8 mouse cellular contexts compared by ENCODE assay signal in genomic region chr1:179237989-179238388, GRCm38 (mm10).
DNase-seq lines count a peak whose midpoint lies in the region; ATAC-seq and TF ChIP-seq lines count a peak whose summit lies in the region.

No protein-coding gene starts in this region.

- no peaks in the 10 kb centered on the region for H3K9me3 ChIP-seq in stomach, postnatal 0 days (ENCODE audit: control insufficient read depth, low read length)
- H3K9me3 ChIP-seq in heart, embryonic 12.5 days (replicated peaks): no peaks in the 10 kb centered on the region

- no peaks in the 10 kb centered on the region for H3K4me1 ChIP-seq in stomach, postnatal 0 days (replicated peaks; ENCODE audit: control insufficient read depth, insufficient read depth)
- no peaks in the 10 kb centered on the region for H3K4me1 ChIP-seq in heart, embryonic 12.5 days (replicated peaks)

- TF ChIP-seq EP300 in stomach, postnatal 0 days (optimal IDR thresholded peaks at IDR 0.05): no peak

- no peak for ATAC-seq in stomach, postnatal 0 days (ENCODE audit: low FRiP score, low TSS enrichment)
- no peak for ATAC-seq in heart, embryonic 12.5 days (ENCODE audit: insufficient number of reproducible peaks, low FRiP score)

- 58% methylated on average over 7 of the region's 7 CpGs for WGBS in stomach, postnatal 0 days
- 51% methylated on average over 7 of the region's 7 CpGs for WGBS in heart, embryonic 12.5 days

- H3K4me3 ChIP-seq in stomach, postnatal 0 days (ENCODE audit: low read depth, low read length): no peak overlapping the region
- H3K4me3 ChIP-seq in heart, embryonic 12.5 days: no peak overlapping the region

- no peak overlapping the region for H3K4me2 ChIP-seq in stomach, postnatal 0 days (replicated peaks; ENCODE audit: low read depth)
- no peak overlapping the region for H3K4me2 ChIP-seq in heart, embryonic 12.5 days

- DNase-seq in heart, adult 11 months: peak; percentile 74
- no peak for DNase-seq in heart, adult 9 months (ENCODE audit: low spot score in 2 of 2)
- DNase-seq in retina, postnatal 1 day: peak; percentile 29
- no peak for DNase-seq in retina, embryonic 14.5 days (ENCODE audit: low spot score)
- DNase-seq in c-Kit-positive CD71-negative TER-119-negative erythroid progenitor cells, embryonic 14.5 days (ENCODE audit: low read depth): peak; percentile 13
- DNase-seq in stomach, postnatal 0 days (ENCODE audit: low spot score): no peak
- no peak for DNase-seq in gastrocnemius, postnatal 14 days

- H3K9ac ChIP-seq in stomach, postnatal 0 days (ENCODE audit: low read length): no peak overlapping the region
- no peak overlapping the region for H3K9ac ChIP-seq in heart, embryonic 12.5 days

- H3K36me3 ChIP-seq in stomach, postnatal 0 days (ENCODE audit: control insufficient read depth, insufficient read depth, low read length): no peaks in the 10 kb centered on the region
- no peaks in the 10 kb centered on the region for H3K36me3 ChIP-seq in heart, embryonic 12.5 days

- no peaks in the 10 kb centered on the region for H3K27me3 ChIP-seq in stomach, postnatal 0 days (ENCODE audit: control insufficient read depth, insufficient read depth, low read length)
- no peaks in the 10 kb centered on the region for H3K27me3 ChIP-seq in heart, embryonic 12.5 days (replicated peaks)

- intact Hi-C loops in gastrocnemius, postnatal 14 days (cut with DNase I; ENCODE audit: low total_unique reads): loop anchor here (10.0 kb wide), 1 partner anchor 237 kb away; no protein-coding TSS in a partner anchor

- H3K27ac ChIP-seq in stomach, postnatal 0 days (replicated peaks): no peak overlapping the region
- H3K27ac ChIP-seq in heart, embryonic 12.5 days (ENCODE audit: poor library complexity, severe bottlenecking): no peak overlapping the region

- TF ChIP-seq CTCF in stomach, postnatal 0 days (IDR thresholded peaks at IDR 0.05; ENCODE audit: low read depth): peak; percentile 57

Comparison
In these comparisons a context has a peak if more than half of its experiments do, and no peak if none do; other contexts are left out.
1. DNase-seq: peak in heart, adult 11 months (single experiment), retina, postnatal 1 day (single experiment) and c-Kit-positive CD71-negative TER-119-negative erythroid progenitor cells, embryonic 14.5 days (single experiment); none in heart, adult 9 months (0 of 2), retina, embryonic 14.5 days (single experiment), stomach, postnatal 0 days (single experiment) and gastrocnemius, postnatal 14 days (single experiment).